Mouse (Mus musculus) common myeloid progenitor, adult 5-6 weeks (primary cell): ENCODE results near the gene P4hb. TPM values are rescaled to one million over a fixed set of nuclear protein-coding genes. Genes with fewer than 3 reads are reported as not detected.
"Not testable (repeated sequence)": the region's sequence is repeated elsewhere in the genome, so short reads cannot be mapped to it uniquely, and the experiment has no call there.

Source experiments
- ATAC-seq: replicated peaks from 2 replicates; pipeline ENCODE4 v1.8.0; 2016; ENCODE audit warnings: low read depth, mild to moderate bottlenecking, moderate TSS enrichment, inconsistent platforms; ENCODE audit not compliant: poor library complexity, severe bottlenecking
- total RNA-seq: library from RNA; stranded (forward); fragments of 200-1000, 187-1606 nt; gene quantifications from 2 replicates; pipeline ENCODE4 v1.2.3, GENCODE M21; 2017

P4hb gene
- total RNA-seq, 1 experiment from 2014 or later = 545 TPM

- ATAC-seq = no peak
Observed at GRCm38 (mm10) chr11:120517147-120517546, 55.9 kb downstream of the P4hb start.

GRCm38 (mm10) chr11:120515611-120516010 is 57.4 kb downstream of the P4hb start:
- peak; percentile 69 for ATAC-seq

- ATAC-seq = not testable (repeated sequence)
Observed at GRCm38 (mm10) chr11:120514262-120514661, 58.8 kb downstream of the P4hb start.

- no peak for ATAC-seq
Observed at GRCm38 (mm10) chr11:120512790-120513453, 60.1 kb downstream of the P4hb start.

- peak; percentile 77 for ATAC-seq
Observed at GRCm38 (mm10) chr11:120510375-120511030, 62.5 kb downstream of the P4hb start.

Other genes starting within 250 kb of the P4hb start
- 857 and 890 TPM in 2 replicates for gene Actg1, start 224.7 kb downstream of the P4hb start, total RNA-seq
- gene Fscn2, start 211.7 kb downstream of the P4hb start, total RNA-seq = not detected in 2 replicates
- 6.6 and 18.3 TPM in 2 replicates for gene Faap100, start 194.5 kb downstream of the P4hb start, total RNA-seq
- gene Nploc4, start 135.5 kb downstream of the P4hb start, total RNA-seq = 29.8 and 37.9 TPM in 2 replicates
- gene Tspan10, start 130.6 kb downstream of the P4hb start, total RNA-seq = not detected in 2 replicates
- gene Pde6g, start 119.8 kb downstream of the P4hb start, total RNA-seq = not detected in 2 replicates
- 6.5 and 13.6 TPM in 2 replicates for gene Oxld1, start 115.2 kb downstream of the P4hb start, total RNA-seq
- gene Ccdc137, start 115.1 kb downstream of the P4hb start, total RNA-seq = 73.3 and 101 TPM in 2 replicates
- gene Arl16, start 105.6 kb downstream of the P4hb start, total RNA-seq = 7.7 and 9.4 TPM in 2 replicates
- gene Mrpl12, start 88.6 kb downstream of the P4hb start, total RNA-seq = 121 and 140 TPM in 2 replicates
- 8.2 and 12.1 TPM in 2 replicates for gene Slc25a10, start 81.4 kb downstream of the P4hb start, total RNA-seq
- not detected in 2 replicates for gene Gcgr, start 42.6 kb downstream of the P4hb start, total RNA-seq
- gene Mcrip1, start 23.5 kb downstream of the P4hb start, total RNA-seq = 26.5 and 31.0 TPM in 2 replicates
- gene Ppp1r27, start 22.1 kb downstream of the P4hb start, total RNA-seq = not detected in 2 replicates
- gene Arhgdia, start 8.4 kb upstream of the P4hb start, total RNA-seq = 148 and 170 TPM in 2 replicates
- 248 and 287 TPM in 2 replicates for gene Alyref, start 25.1 kb upstream of the P4hb start, total RNA-seq
- 27.2 and 32.1 TPM in 2 replicates for gene Anapc11, start 25.2 kb upstream of the P4hb start, total RNA-seq
- not detected in 2 replicates for gene Npb, start 35.2 kb upstream of the P4hb start, total RNA-seq
- 34.5 and 38.6 TPM in 2 replicates for gene Pcyt2, start 44.7 kb upstream of the P4hb start, total RNA-seq
- 45.8 and 50.4 TPM in 2 replicates for gene Sirt7, start 52.0 kb upstream of the P4hb start, total RNA-seq
- 20.3 and 22.1 TPM in 2 replicates for gene Mafg, start 60.3 kb upstream of the P4hb start, total RNA-seq
- 9.9 and 11.7 TPM in 2 replicates for gene Pycr1, start 70.5 kb upstream of the P4hb start, total RNA-seq
- not detected in 2 replicates for gene Myadml2, start 74.9 kb upstream of the P4hb start, total RNA-seq
- gene Notum, start 87.9 kb upstream of the P4hb start, total RNA-seq = not detected in 2 replicates
- gene Aspscr1, start 99.7 kb upstream of the P4hb start, total RNA-seq = 31.8 and 44.9 TPM in 2 replicates
- gene Cenpx, start 140.5 kb upstream of the P4hb start, total RNA-seq = 81.5 and 113 TPM in 2 replicates
- 30.3 and 30.9 TPM in 2 replicates for gene Lrrc45, start 140.7 kb upstream of the P4hb start, total RNA-seq
- gene Rac3, start 148.2 kb upstream of the P4hb start, total RNA-seq = not detected in 2 replicates
- 8.4 and 9.5 TPM in 2 replicates for gene Dcxr, start 154.0 kb upstream of the P4hb start, total RNA-seq
- gene Cbr2, start 158.9 kb upstream of the P4hb start, total RNA-seq = not detected in 2 replicates
- 18.9 and 25.7 TPM in 2 replicates for gene Hmga1b, start 189.5 kb upstream of the P4hb start, total RNA-seq
- gene Rfng, start 211.0 kb upstream of the P4hb start, total RNA-seq = 4.8 and 5.6 TPM in 2 replicates
- 66.0 and 88.2 TPM in 2 replicates for gene Gps1, start 211.0 kb upstream of the P4hb start, total RNA-seq
- gene Dus1l, start 223.2 kb upstream of the P4hb start, total RNA-seq = 43.2 and 57.9 TPM in 2 replicates